Mouse (Mus musculus): ENCODE results near the gene Dusp19.

Gene Dusp19

GRCm38 (mm10) chr2:80616854-80617737 lies at the start of gene Dusp19, which contains the start of gene Nup35:
TSS of gene Dusp19 (plus strand) at chr2:80617045.
TSS of gene Nup35 (plus strand) at chr2:80617236.
- DNase-seq, result peak; percentile 95

- DNase-seq, result no peak
Observed at GRCm38 (mm10) chr2:80567411-80567810, 49.4 kb upstream of the Dusp19 start.

- no peak for DNase-seq
Observed at GRCm38 (mm10) chr2:80570656-80571055, 46.2 kb upstream of the Dusp19 start.

- no peak for DNase-seq
Observed at GRCm38 (mm10) chr2:80577286-80577685, 39.6 kb upstream of the Dusp19 start.

- DNase-seq, result no peak
Observed at GRCm38 (mm10) chr2:80579253-80579891, 37.5 kb upstream of the Dusp19 start.

GRCm38 (mm10) chr2:80580311-80580961 lies 36.4 kb upstream of the Dusp19 start:
- DNase-seq, result no peak

GRCm38 (mm10) chr2:80581043-80581711 lies 35.7 kb upstream of the Dusp19 start, which contains the start of gene Nckap1:
TSS of gene Nckap1 (minus strand) at chr2:80581380.
- peak; percentile 94 for DNase-seq

GRCm38 (mm10) chr2:80582356-80582755 lies 34.5 kb upstream of the Dusp19 start:
- DNase-seq, result no peak

- no peak for DNase-seq
Observed at GRCm38 (mm10) chr2:80594215-80594918, 22.5 kb upstream of the Dusp19 start.

- no peak for DNase-seq
Observed at GRCm38 (mm10) chr2:80596960-80597359, 19.9 kb upstream of the Dusp19 start.

GRCm38 (mm10) chr2:80599850-80600249 lies 17.0 kb upstream of the Dusp19 start:
- no peak for DNase-seq

GRCm38 (mm10) chr2:80600611-80601010 lies 16.2 kb upstream of the Dusp19 start:
- no peak for DNase-seq

- no peak for DNase-seq
Observed at GRCm38 (mm10) chr2:80602756-80603155, 14.1 kb upstream of the Dusp19 start.

GRCm38 (mm10) chr2:80603771-80604426 lies 12.9 kb upstream of the Dusp19 start:
- DNase-seq, result no peak

GRCm38 (mm10) chr2:80612286-80612685 lies 4.6 kb upstream of the Dusp19 start:
- no peak for DNase-seq

GRCm38 (mm10) chr2:80612796-80613195 lies 4.0 kb upstream of the Dusp19 start:
- DNase-seq, result no peak

- DNase-seq, result no peak
Observed at GRCm38 (mm10) chr2:80618991-80619390, 2.1 kb downstream of the Dusp19 start.

GRCm38 (mm10) chr2:80621921-80622320 lies 5.1 kb downstream of the Dusp19 start:
- DNase-seq, result no peak

- no peak for DNase-seq
Observed at GRCm38 (mm10) chr2:80624523-80624922, 7.7 kb downstream of the Dusp19 start.

GRCm38 (mm10) chr2:80632336-80633026 lies 15.6 kb downstream of the Dusp19 start:
- DNase-seq, result no peak

Data from kidney, postnatal 10 days (tissue).